Mouse (Mus musculus): ENCODE data around the gene Zbp1.

Zbp1 gene

GRCm38 (mm10) chr2:173246688-173247087 lies 28.0 kb upstream of the Zbp1 start:
- no peak for DNase-seq

DNA sequence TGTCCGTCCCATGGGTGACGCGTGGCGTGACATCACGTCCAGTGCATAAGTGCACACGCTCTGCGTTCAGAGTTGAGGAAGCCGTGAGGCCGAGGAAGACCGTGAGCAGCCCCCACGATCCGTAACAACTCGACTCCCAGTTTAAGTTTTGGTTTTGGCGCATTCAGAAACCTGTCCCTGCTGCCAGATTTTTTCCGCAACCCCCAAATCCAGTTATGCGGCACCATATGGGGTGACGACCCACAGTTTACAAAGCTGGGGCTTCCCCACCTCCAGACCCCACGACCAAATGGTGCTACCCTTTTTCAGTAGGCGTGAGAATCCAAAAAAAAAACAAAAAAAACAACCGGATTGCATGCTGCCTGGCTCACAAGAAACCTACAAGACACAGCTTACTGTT lies 26.5 kb upstream of the Zbp1 start:
- no peak for DNase-seq

DNA sequence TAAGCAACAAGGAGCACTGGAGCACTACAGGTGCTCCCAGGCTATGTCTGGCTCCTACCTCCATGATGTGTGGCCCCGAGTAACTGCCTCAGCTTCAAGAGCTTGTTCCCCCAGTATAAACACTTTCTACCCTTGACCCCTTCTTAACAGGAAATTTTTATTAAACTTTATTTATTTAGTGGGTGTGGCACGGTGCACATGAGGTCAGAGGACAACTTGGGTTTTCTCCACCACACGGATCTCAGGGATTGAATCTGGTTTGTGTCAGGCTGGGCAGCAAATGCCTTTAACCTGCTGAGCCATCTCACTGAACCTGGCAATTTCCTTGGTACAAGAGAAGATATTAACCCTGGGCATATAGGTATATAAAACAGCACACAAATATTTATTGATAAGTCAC lies 25.4 kb upstream of the Zbp1 start:
- peak; percentile 61 for DNase-seq

DNA sequence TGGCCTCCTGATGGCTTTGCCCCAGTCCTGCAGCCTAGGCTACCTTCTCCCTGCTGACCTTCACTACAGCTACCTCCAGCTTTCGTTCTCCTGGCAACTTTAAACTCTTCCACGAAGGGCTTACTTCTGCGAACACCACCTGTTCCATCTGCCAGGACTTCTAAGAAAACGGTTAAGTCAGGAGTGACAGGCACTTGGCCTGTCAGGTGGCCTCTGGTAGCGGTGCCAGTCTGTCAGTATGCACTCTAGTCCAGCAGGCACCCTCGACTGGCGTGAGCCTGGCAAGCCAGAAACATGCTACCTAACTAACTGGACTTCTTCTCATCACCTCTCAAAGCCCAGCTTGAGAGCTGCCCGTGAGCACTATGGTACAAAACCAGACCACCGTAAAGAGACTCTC lies 24.9 kb upstream of the Zbp1 start:
- DNase-seq, result no peak

- DNase-seq, result no peak
Measured at GRCm38 (mm10) chr2:173242874-173243273, 24.2 kb upstream of the Zbp1 start.

DNA sequence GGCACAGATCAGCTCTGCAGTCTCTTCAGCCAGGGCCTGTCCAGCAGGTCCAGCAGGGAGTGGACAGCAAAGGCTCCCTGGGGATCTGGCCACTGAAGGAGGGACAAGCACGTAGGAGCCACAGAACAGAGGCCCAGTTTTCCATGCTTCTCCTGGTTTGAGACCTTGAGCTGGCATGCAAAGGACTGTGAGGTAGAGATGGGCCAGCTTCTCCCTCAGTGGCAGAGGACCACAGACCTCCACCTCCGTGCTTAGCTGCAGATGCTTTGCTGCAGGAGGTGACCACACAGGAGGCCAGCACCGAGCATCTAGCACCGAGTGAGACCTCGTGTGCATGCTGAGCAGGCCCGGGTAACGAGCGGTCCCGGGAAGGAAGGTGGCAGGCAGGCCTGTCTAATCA lies 22.0 kb upstream of the Zbp1 start:
- DNase-seq, result no peak

DNA sequence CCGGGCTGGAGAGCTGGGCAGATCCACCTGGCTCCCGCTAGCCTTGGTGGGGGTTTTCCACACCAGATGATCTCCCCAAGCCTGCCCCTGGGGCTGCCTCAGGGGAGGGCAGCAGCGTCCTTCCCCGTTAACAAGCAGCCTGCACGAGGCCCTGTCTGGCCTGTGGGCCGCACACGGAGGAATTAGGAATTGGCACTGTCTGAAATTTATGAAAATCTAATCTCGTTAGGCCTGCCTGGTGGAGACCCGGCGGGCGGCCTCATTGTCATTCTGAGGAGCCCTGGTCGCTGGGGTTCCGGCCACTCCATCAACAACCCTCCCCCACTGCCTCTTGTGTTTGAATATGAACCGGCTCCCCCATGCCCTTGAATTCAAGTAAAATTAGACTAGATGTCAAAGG lies 19.8 kb upstream of the Zbp1 start:
- no peak for DNase-seq

DNA sequence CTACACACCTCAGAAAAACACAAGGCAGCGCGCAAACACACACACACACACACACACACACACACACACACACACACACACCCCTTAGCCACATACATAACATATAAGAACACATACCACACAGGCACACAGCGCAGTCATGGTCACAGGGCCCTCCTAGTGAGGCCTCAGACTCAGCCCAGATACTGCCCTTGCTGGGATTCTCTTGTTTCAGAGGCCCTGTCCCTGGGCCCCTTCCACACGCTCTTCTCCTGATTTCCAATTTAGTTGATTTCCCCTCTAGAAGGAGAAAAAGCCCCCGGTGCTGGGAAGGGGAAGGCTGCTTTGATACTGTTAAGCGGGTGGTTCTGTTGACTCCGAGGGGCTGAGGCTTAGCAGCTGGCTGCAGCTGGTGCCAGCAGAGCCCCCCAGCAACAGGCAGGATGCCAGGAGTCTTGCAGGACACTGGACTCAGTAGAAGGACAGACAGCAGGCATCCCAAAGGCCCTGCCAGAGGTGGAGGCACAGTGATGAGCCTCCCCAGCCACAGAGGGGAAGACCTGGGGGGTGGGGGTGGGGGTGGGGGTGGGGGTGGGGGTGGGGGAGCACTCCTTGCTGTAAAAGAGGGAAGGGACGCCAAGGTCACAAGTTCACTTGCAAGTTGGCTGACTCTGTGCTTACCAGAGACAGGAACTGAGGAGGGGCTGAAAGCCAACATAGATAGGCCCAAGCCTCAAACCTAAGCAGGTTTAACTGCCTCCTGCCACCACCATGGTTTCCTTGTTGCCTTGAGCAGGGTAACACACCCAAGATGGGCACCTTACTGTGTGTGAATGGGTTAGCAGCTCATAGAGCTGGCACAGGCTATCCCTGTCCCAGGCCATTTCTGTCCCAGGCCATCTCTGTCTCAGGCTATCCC lies 17.0 kb upstream of the Zbp1 start:
- no peak for DNase-seq

- DNase-seq, result no peak
Measured at GRCm38 (mm10) chr2:173232766-173233099, 14.0 kb upstream of the Zbp1 start.

- DNase-seq, result no peak
Measured at GRCm38 (mm10) chr2:173232065-173232765, 13.5 kb upstream of the Zbp1 start.

- DNase-seq, result peak; percentile 93
Measured at GRCm38 (mm10) chr2:173229578-173230224, 11.0 kb upstream of the Zbp1 start.

DNA sequence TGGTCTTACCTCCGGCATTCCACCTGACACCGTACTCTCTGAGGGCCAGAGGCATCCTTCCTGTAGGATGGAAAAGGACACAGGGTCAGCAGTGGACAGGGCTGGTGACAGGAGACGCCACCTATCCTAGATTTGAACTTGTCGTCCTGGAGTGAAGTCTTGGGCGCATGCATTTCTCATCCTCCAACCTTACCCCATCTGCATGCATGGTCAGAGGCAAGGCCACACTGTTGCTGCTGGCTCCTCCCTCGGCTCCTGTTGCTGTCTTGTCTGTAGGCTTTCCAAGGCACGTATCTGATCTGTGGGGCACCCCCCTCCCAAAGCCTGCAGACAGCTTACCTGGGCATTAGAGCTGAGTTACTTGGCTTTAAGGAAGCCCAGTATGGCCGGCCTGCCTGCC lies 9.8 kb upstream of the Zbp1 start:
- no peak for DNase-seq

DNA sequence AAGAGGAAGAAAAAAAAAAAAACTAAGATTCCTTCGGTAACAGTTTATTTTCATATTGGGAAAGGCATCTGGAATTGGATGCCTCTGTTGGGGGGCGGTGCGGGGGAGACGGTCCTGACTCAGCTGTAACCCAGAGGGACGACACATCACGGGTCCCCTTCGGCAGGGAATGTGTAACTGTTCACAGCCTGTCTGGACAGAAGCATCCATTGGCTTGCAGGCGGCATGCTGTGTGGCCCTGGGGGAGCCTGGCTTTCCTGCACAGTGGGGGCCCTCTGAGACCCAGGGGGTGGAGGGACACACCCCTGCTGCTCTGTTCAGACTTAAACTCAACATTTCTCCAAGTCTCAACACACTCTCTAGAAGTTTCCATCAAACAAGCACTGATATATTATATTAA lies 8.1 kb upstream of the Zbp1 start:
- no peak for DNase-seq

DNA sequence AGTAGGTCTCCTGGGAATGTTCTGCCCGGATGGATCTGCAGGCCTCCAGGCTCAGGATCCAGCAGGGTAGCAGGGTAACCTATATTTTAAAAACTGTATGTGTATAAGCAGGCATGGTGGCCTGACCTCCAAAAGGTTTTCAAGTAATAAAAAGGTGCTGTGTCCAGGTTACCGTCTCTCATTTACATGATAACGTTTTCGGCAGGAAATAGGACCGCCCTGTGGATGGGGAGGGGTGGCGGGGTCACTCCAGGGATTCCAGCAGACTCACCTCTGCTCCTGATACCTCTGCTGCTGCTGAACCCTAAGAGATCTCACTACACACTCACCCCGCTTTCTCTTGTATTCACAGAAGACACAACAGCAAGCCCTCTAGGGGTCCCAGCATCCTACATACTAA lies 7.2 kb upstream of the Zbp1 start:
- DNase-seq, result no peak

DNA sequence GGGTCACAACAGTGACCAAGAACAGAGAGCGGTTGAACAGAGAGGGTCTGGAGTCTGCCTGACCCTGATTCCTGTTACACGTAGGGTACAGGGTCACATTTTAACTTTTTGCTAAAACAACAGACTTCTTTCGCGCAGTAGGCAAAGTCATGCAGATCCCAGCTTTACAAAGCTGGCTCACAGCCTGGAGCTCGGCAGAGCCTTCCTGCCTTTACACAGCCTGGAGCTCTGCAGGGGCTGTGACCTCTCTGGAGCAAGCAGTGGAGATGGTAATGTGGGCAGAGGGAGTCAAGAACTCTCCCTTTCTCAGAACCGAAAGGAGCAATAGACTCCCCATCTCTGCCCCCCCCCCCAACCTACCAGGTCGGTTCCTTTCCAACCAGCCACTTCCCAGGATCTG lies 6.1 kb upstream of the Zbp1 start:
- DNase-seq, result no peak

DNA sequence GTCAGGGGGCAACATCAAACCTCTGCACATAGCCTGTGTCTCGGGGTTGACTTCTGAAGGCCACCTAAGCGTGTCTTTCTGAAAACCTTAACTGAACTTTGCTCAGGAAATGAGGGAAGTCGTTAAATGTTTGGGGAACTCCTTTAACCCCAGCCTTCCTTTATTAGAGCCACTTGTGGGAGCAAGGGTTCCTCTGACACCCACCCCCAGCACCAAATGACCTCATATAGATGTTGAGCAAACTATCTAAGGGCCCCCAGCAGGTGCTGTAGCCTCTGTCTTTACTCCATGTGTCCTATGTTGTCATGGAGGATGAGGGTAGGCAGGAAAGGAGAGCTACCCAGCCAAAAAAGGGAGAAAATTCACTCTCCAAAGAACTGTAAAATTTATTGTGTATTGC lies 5.4 kb upstream of the Zbp1 start:
- DNase-seq, result no peak

DNA sequence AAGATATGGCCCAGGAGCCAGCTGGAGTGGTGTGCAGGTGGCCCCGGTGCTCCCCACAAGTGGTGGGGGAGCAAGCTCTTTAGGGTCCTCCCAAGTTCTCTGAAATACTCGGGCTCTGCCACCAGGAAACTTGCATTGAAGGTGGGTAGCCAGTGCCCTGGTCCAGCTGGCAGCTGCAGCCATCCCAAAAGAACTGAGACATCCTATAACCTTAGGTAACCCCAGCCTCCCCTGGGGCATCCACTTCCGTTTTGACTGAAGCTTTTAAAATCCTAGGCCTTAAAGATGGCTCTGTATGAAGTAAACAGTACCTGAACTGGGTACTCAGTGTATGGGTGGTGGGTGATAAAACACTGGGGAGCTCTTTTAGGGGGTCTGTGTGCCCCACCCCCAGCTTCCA lies 4.8 kb upstream of the Zbp1 start:
- DNase-seq, result no peak

DNA sequence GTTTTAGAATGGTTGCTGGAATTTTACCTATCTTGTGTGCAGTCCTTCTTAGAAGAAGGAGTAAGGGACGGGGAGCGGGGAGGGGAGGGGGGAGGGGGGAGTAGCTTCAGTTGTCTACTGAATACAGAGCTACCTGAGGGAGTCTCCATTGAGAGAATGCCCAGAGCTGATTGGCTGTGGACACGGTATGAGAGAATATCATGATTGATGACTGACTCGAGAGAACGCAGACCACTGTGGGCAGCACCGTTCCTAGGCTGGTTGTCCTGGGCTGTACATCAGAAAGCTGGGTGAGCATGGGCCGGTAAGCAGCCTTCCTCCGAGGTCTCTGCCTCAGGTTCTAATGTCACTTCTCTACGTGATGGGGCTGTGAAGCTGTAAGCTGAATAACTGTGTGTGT lies 2.0 kb upstream of the Zbp1 start:
- no peak for DNase-seq

DNA sequence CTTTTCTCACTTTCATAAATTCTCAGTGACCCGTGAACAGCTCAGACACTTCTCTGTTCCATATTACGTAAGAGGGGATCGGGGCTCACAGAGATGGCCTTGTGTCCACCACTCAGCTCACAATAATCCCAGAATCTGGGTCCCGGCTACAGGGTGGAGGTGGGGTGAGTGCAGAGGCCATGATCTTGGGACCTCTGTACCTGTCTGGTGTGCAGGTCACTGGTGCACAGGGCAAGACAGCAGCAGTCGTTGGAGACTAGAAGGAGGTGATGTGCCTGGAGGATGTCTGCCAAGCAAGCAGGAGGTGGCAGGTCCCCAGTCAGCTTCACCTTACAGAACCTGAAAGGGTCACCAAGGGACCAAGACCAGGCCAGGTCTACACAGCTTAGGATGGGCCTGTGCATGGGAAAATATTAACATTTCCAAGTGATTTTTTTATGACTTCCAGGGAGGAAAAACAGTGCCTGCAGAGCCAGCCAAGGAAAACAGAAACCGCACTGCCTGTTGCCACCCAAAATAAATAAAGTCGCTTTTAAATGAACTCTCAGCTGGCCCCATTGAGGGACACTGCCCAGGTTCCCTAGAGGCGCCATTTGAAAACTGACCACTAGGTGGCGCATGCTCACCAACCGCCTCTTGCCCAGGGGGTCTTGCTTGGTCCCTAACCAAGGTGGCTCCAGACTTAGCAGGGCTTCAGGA lies 682 bp upstream of the Zbp1 start:
- DNase-seq, result peak; percentile 48

DNA sequence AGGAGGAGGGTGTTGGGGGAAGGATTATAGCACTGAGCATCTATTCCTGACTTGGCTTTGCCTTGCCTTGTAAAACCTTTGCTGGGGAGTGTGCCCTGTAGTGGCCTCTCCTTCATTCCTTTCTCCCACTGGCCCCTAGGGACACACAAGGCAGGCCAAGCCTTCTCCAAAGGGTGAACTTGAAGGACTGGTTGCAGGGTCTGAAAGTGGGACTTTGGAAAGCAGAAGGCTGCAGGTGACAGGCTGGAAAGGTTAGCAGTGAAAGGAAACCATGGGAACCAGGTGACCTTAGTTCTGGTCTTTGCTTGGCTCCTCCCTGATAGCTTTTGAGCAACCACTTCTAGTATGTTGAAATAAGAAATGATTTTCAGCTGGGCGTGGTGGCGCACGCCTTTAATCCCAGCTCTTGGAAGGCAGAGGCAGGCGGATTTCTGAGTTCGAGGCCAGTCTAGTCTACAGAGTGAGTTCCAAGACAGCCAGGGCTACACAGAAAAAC lies 912 bp downstream of the Zbp1 start:
- no peak for DNase-seq

DNA sequence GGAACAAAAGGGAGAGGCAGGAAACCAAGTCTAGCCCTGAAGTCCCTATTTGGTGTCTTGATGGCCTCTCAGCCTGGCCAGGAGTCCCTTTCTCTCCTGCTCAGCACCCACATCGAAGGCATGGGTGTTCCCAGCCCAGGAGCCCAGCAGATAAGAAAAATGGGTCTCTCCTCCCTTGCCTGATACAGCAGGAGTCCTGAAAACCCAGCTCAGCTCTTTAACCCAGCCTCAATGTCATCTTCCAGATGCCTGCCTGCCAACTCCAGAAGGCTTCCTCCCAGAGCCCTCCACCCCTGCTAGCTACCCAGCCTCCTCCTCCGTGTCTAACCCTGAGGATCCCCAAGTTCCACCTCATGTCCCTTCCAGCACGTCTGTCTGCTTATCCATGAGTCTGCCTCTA lies 1.5 kb downstream of the Zbp1 start:
- DNase-seq, result no peak

DNA sequence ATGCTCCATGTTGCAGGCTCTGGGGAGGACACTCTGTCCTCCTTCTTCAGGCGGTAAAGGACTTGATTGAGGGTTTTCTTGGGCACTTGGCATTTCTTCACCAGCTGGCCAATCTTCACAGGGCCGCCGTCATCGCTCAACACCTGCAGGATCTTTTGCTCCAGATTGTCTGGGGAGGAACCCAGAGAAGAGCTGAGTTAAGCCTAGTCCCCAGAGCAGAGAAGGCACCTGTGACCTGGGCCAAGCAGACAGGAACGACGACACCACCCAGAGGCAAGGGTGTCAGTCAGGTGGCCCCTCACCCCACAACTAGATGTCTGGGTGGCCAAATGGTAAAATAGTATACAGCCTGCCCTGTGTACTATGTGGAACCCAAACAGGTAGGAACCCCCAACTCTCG lies 1.9 kb downstream of the Zbp1 start:
- DNase-seq, result no peak

DNA sequence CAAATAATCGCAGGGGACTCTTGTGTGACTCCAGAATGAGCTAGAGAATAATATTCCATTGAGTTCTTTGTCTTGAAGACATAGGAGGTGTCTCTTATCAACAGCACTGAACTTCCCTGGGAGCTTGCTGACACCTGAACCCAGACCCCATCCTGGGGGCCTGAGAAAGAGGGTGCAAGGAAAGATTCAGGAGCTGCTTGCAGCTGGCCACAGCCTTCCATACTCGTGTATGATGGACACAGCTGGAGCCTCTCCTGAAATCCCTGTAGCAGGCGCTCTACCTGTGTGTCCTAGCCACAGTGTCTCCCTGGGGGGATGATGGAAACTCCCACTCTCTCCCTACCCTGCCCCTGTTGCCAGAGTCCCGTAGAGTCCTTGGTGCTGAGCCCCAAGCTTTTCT lies 6.5 kb downstream of the Zbp1 start:
- DNase-seq, result no peak
